Mouse (Mus musculus) left cerebral cortex, postnatal 25 days (tissue): ENCODE measurements at regions not wholly inside any gene's neighbourhood (a gene's known extent, or its start where the extent isn't known, plus 50 kb on each side); places are given as distances from the start of the nearest gene placed in this dataset.
A peak's percentile ranks its signal among the peaks of the same experiment; 100 is the strongest.

Source experiments
- DNase-seq, 2 experiments: peaks; one replicate each; pipeline ENCODE4 v3.0.0; 2022; ENCODE audit warnings: low spot score in 2 of 2, mixed read lengths in 1 of 2
- intact Hi-C: fragments of 180-260 bp; cut with DNase I; formaldehyde crosslinking; loops from one replicate; pipeline ENCODE4 v1.15.1; 2025

GRCm38 (mm10) chr11:23168546-23169218 lies 87.2 kb upstream of the Xpo1 start:
- intact Hi-C loops, result no loop called here
- no peak for DNase-seq

- no peak for DNase-seq
- intact Hi-C loops, result no loop called here
These were observed 86.0 kb upstream of the Xpo1 start for GRCm38 (mm10) chr11:23169742-23170428.

GRCm38 (mm10) chr11:23170813-23171212 lies 85.0 kb upstream of the Xpo1 start:
- no peak for DNase-seq
- intact Hi-C loops, result no loop called here

- intact Hi-C loops, result no loop called here
- DNase-seq, result no peak
These were observed 84.1 kb upstream of the Xpo1 start for GRCm38 (mm10) chr11:23171760-23172159.

- intact Hi-C loops, result no loop called here
- no peak for DNase-seq
These were observed 74.2 kb upstream of the Xpo1 start for GRCm38 (mm10) chr11:23181647-23182046.

- no peak for DNase-seq
- intact Hi-C loops, result no loop called here
These were observed 70.6 kb upstream of the Xpo1 start for GRCm38 (mm10) chr11:23185211-23185610.

- intact Hi-C loops, result no loop called here
- peak; percentile 3 to 5 for DNase-seq
These were observed 54.0 kb upstream of the Xpo1 start for GRCm38 (mm10) chr11:23201701-23202449.

- DNase-seq, result no peak
- intact Hi-C loops, result no loop called here
These were observed 52.3 kb upstream of the Xpo1 start for GRCm38 (mm10) chr11:23203566-23203965.

- no peak for DNase-seq
These were observed 51.8 kb upstream of the Xpo1 start for GRCm38 (mm10) chr11:23204041-23204440.

More at GRCm38 (mm10) chr11:23204041-23204440, 51.8 kb upstream of the Xpo1 start:
- intact Hi-C loops, result no loop called here
